Mouse (Mus musculus) E14TG2a.4 (cell line): ENCODE results near the gene Ndufs4.

ENCODE experiments used
- CTCF ChIP-seq: conservative IDR thresholded peaks from 2 replicates; pipeline ENCODE4 v1.5.1; 2014; ENCODE audit warnings: low read length
- NANOG ChIP-seq: IDR thresholded peaks from 2 replicates; pipeline ENCODE4 v1.6.1; 2014; ENCODE audit warnings: borderline replicate concordance, low read length, mixed read lengths
- POU5F1 ChIP-seq: IDR thresholded peaks from 2 replicates; pipeline ENCODE4 v1.6.1; 2014; ENCODE audit warnings: low read length, borderline replicate concordance

- TF ChIP-seq CTCF = no peak
- TF ChIP-seq NANOG = no peak
- no peak for TF ChIP-seq POU5F1
These were observed 31.3 kb upstream of the Ndufs4 start for GRCm38 (mm10) chr13:114419364-114419763.
